Mouse (Mus musculus): ENCODE results near the gene Cfap97d2. TPM values are rescaled to one million over a fixed set of nuclear protein-coding genes. Genes with fewer than 3 reads are reported as not detected.

Cfap97d2 gene
- polyA plus RNA-seq, 1 experiment from 2014 or later: 1.0 TPM

DNA sequence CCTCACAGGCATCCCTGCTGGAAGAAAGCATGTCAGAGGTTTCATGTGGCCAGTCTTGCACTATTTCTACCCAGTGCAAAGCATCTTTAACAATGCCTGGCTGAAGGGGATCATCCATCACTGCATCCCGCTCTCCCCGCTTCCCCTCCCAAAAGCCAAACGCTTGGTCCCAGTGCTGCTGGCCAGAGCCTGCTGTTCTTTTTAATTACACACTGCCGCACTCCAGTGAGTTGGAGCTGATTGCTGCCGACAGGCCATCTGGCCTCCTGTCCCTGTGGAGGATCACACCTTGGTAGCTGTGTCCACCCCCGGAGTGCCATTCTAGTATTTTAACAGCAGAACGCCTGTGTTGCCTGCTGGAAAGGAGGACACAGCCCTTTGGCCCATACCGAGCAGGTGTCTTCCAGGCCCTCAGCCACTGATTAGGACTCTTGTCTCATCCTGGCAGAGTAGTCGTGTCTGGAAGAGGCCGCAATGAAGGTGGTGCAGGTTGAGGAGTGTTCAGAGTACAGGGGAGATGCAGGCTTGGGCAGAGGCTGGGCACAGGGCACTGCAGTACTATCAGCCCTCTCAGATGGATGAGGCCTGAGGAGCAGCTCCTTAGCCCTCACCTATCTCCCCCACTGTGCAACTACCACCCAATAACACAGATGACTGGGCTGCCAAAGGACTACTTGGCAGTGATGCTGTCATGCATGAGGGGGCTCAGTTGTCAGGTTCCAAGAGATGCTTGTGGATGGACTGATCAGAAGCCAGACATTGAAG lies 13.2 kb upstream of the Cfap97d2 start:
- Histone ChIP-seq H3K36me3 (ENCODE audit: control insufficient read depth, insufficient read depth, low read length) (no peaks in the 10 kb centered on the region), H3K4me2 (replicated peaks; ENCODE audit: low read depth, low read length) (no peak overlapping the region), H3K9ac (ENCODE audit: low read depth, low read length) (no peak overlapping the region), H3K27ac (ENCODE audit: low read depth, low read length) (peak overlapping the region; percentile 69), H3K4me3 (ENCODE audit: low read depth, low read length) (no peak overlapping the region), H3K9me3 (ENCODE audit: control insufficient read depth, low read length) (no peaks in the 10 kb centered on the region; the same call in 1 of the 2 replicates), H3K27me3 (ENCODE audit: control insufficient read depth, insufficient read depth, low read length) (no peaks in the 10 kb centered on the region), H3K4me1 (replicated peaks; ENCODE audit: control insufficient read depth, insufficient read depth, low read length) (no peaks in the 10 kb centered on the region)
- WGBS: 42% methylated on average over 10 of the region's 10 CpGs
- ATAC-seq (ENCODE audit: low FRiP score): peak; percentile 75
- DNase-seq (ENCODE audit: low spot score): peak; percentile 39

DNA sequence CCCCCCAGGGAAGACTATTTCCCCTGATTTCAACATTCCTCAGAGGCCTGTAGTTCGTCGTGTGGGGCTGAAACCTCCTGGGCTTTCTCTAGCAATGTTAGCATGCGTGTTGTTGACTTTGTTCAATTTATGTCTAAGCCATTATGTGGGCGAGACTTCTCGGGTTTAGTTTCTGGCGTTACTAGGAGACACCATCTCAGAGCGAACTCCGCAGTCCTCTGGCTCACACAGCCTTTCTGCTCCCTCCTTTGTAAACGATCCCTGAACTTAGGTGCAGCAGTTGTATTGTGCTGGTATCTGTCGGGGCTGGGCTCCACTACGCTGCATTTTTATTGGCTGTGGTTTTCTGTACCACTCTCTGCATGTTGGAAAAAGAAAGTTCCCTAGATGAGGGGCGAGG lies 11.0 kb upstream of the Cfap97d2 start:
- H3K9me3 ChIP-seq (ENCODE audit: control insufficient read depth, low read length): no peaks in the 10 kb centered on the region
- H3K36me3 ChIP-seq (ENCODE audit: control insufficient read depth, insufficient read depth, low read length): no peaks in the 10 kb centered on the region
- DNase-seq (ENCODE audit: low spot score) (no peak), ATAC-seq (ENCODE audit: low FRiP score) (no peak)
- H3K27ac ChIP-seq (ENCODE audit: low read depth, low read length): no peak overlapping the region
- H3K9ac ChIP-seq (ENCODE audit: low read depth, low read length): no peak overlapping the region
- no peaks in the 10 kb centered on the region for H3K27me3 ChIP-seq (ENCODE audit: control insufficient read depth, insufficient read depth, low read length)
- WGBS: 67% methylated on average over 12 of the region's 12 CpGs
- H3K4me2 ChIP-seq (replicated peaks; ENCODE audit: low read depth, low read length): no peak overlapping the region
- H3K4me3 ChIP-seq (ENCODE audit: low read depth, low read length): no peak overlapping the region
- H3K4me1 ChIP-seq (replicated peaks; ENCODE audit: control insufficient read depth, insufficient read depth, low read length): no peaks in the 10 kb centered on the region

DNA sequence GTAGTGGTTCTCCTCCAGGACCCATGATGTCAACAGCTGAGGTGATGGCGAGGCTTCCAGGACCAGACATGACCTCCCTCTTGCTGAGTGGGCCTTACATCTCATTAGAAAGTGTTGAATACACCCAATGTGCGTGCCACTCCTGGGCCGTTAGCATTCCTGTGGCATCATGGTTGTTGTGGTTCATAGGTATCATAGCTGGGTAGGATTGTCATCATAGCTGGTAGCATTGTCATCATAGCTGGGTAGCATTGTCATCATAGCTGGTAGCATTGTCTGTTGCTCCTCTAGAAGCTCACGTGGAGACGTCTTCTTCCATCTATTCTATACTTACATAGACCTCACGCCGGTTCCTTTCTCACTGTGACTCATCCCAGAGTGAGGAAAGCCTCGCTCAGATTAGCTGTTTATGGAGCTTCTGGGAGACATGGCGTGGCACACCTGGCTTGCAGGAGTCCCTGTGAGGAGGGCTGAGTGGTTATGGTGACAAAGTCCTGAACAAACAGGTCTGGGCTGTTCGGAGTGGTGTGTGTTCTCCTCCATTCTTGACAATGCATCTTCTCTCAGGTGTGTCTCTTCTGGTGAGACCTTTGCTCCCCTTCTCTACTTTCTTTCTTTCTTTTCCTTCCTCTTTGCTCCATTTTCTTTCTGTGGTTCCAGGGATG lies 10.4 kb upstream of the Cfap97d2 start:
- no peak overlapping the region for H3K27ac ChIP-seq (ENCODE audit: low read depth, low read length)
- 88% methylated on average over 10 of the region's 10 CpGs for WGBS
- no peak for DNase-seq (ENCODE audit: low spot score)
- H3K9me3 ChIP-seq (ENCODE audit: control insufficient read depth, low read length): no peaks in the 10 kb centered on the region
- no peak for ATAC-seq (ENCODE audit: low FRiP score)
- no peaks in the 10 kb centered on the region for H3K36me3 ChIP-seq (ENCODE audit: control insufficient read depth, insufficient read depth, low read length)
- H3K4me2 ChIP-seq (replicated peaks; ENCODE audit: low read depth, low read length): no peak overlapping the region
- no peak overlapping the region for H3K9ac ChIP-seq (ENCODE audit: low read depth, low read length)
- no peak overlapping the region for H3K4me3 ChIP-seq (ENCODE audit: low read depth, low read length)
- no peaks in the 10 kb centered on the region for H3K4me1 ChIP-seq (replicated peaks; ENCODE audit: control insufficient read depth, insufficient read depth, low read length)
- no peaks in the 10 kb centered on the region for H3K27me3 ChIP-seq (ENCODE audit: control insufficient read depth, insufficient read depth, low read length)

DNA sequence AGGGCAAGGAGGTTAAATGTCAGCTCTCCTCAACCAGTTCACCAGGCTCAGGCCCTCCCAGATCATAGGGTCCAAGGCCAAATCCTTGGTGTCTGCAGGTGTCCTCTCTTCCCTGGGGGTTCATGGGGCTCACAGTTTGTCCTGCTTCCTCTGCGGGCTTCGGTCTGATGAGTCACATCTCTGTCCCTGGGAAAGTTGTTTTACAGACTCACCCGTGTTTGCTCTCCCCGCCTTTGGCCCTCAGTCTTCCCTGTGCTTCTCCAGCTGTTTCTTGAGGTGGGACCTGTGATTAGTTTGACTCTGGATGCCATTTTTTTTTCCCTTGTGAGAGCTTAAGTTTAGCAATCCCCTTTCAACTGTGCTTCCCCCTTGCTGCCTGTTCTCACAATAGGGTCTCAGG lies 9.5 kb upstream of the Cfap97d2 start:
- no peak for DNase-seq (ENCODE audit: low spot score)
- H3K27me3 ChIP-seq (ENCODE audit: control insufficient read depth, insufficient read depth, low read length): no peaks in the 10 kb centered on the region
- no peak for ATAC-seq (ENCODE audit: low FRiP score)
- H3K27ac ChIP-seq (ENCODE audit: low read depth, low read length): no peak overlapping the region
- H3K36me3 ChIP-seq (ENCODE audit: control insufficient read depth, insufficient read depth, low read length): no peaks in the 10 kb centered on the region
- no peaks in the 10 kb centered on the region for H3K9me3 ChIP-seq (ENCODE audit: control insufficient read depth, low read length)
- 82% methylated on average over 4 of the region's 4 CpGs for WGBS
- H3K4me2 ChIP-seq (replicated peaks; ENCODE audit: low read depth, low read length): no peak overlapping the region
- no peaks in the 10 kb centered on the region for H3K4me1 ChIP-seq (replicated peaks; ENCODE audit: control insufficient read depth, insufficient read depth, low read length)
- no peak overlapping the region for H3K4me3 ChIP-seq (ENCODE audit: low read depth, low read length)
- no peak overlapping the region for H3K9ac ChIP-seq (ENCODE audit: low read depth, low read length)

DNA sequence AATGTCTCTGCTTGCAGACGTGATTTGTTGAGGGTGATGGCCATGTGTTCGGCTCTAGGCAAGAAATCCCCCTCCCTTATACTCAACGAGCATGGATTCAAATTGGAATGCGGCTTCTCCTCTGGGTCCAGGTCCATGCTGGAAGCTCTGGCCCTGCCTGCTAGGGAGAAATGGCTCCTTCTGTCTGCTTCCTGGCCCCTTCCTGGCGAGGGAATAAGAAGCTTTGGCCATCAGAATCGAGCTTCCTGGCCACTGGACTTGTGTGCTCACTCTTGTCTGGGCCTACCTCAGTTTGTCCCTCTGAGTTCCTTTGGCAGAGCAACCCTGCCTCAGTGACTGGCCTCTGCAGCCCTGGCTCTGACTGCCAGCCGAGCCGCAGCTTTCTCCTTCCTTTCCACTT lies 8.5 kb upstream of the Cfap97d2 start:
- H3K9me3 ChIP-seq (ENCODE audit: control insufficient read depth, low read length): no peaks in the 10 kb centered on the region
- DNase-seq (ENCODE audit: low spot score) (no peak), ATAC-seq (ENCODE audit: low FRiP score) (no peak)
- H3K9ac ChIP-seq (ENCODE audit: low read depth, low read length): no peak overlapping the region
- 77% methylated on average over 8 of the region's 8 CpGs for WGBS
- H3K4me2 ChIP-seq (replicated peaks; ENCODE audit: low read depth, low read length): no peak overlapping the region
- no peaks in the 10 kb centered on the region for H3K27me3 ChIP-seq (ENCODE audit: control insufficient read depth, insufficient read depth, low read length)
- no peak overlapping the region for H3K27ac ChIP-seq (ENCODE audit: low read depth, low read length)
- H3K36me3 ChIP-seq (ENCODE audit: control insufficient read depth, insufficient read depth, low read length): no peaks in the 10 kb centered on the region
- no peak overlapping the region for H3K4me3 ChIP-seq (ENCODE audit: low read depth, low read length)
- no peaks in the 10 kb centered on the region for H3K4me1 ChIP-seq (replicated peaks; ENCODE audit: control insufficient read depth, insufficient read depth, low read length)

DNA sequence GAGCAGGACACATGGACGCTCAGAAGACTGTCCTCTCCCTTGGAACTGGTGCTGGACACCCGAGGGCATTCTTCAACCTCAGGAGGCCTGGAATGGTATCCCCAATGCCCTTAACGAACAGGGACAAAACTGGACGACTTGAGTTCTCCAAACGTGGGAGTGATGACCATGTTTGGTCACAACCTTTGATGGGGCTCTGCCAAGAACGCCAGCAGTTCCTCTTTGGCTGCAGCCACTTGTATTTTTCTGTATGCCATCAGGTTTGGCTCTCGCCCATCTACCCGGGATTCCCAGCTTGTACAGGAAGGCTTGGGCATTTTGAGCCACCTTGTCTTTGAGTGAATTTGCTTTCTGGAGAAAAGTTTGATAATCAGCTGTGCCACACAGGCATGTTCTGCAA lies 8.0 kb upstream of the Cfap97d2 start:
- H3K4me3 ChIP-seq (ENCODE audit: low read depth, low read length): no peak overlapping the region
- H3K36me3 ChIP-seq (ENCODE audit: control insufficient read depth, insufficient read depth, low read length): no peaks in the 10 kb centered on the region
- H3K4me1 ChIP-seq (replicated peaks; ENCODE audit: control insufficient read depth, insufficient read depth, low read length): no peaks in the 10 kb centered on the region
- no peak overlapping the region for H3K9ac ChIP-seq (ENCODE audit: low read depth, low read length)
- DNase-seq (ENCODE audit: low spot score): no peak
- no peak overlapping the region for H3K27ac ChIP-seq (ENCODE audit: low read depth, low read length)
- no peak for ATAC-seq (ENCODE audit: low FRiP score)
- WGBS: 85% methylated on average over 8 of the region's 8 CpGs
- H3K9me3 ChIP-seq (ENCODE audit: control insufficient read depth, low read length): no peaks in the 10 kb centered on the region
- H3K4me2 ChIP-seq (replicated peaks; ENCODE audit: low read depth, low read length): no peak overlapping the region
- H3K27me3 ChIP-seq (ENCODE audit: control insufficient read depth, insufficient read depth, low read length): no peaks in the 10 kb centered on the region

DNA sequence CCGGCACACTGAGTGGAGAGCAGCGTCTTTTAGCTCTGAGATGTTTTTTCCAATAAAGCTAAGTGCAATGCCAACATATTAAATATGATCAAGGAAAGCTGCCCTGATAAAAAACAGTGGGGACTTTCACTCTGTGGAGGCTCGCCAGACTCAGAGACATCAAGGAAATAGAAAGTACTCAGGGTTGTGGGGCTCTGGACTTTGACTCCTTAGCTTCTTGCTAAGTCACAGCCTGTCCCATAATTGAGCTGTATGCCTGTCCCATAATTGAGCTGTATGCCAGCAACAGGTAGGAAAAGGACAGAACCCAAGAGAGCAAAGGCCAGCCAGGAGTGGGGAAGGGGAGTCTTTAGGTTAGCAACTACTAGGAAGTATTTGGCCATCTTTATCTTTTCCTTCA lies 7.4 kb upstream of the Cfap97d2 start:
- Histone ChIP-seq H3K36me3 (ENCODE audit: control insufficient read depth, insufficient read depth, low read length) (no peaks in the 10 kb centered on the region), H3K4me3 (ENCODE audit: low read depth, low read length) (no peak overlapping the region), H3K27me3 (ENCODE audit: control insufficient read depth, insufficient read depth, low read length) (no peaks in the 10 kb centered on the region), H3K9me3 (ENCODE audit: control insufficient read depth, low read length) (no peaks in the 10 kb centered on the region), H3K4me2 (replicated peaks; ENCODE audit: low read depth, low read length) (no peak overlapping the region), H3K4me1 (replicated peaks; ENCODE audit: control insufficient read depth, insufficient read depth, low read length) (no peaks in the 10 kb centered on the region), H3K9ac (ENCODE audit: low read depth, low read length) (no peak overlapping the region), H3K27ac (ENCODE audit: low read depth, low read length) (no peak overlapping the region)
- 90% methylated on average over 3 of the region's 3 CpGs for WGBS
- no peak for ATAC-seq (ENCODE audit: low FRiP score)
- DNase-seq (ENCODE audit: low spot score): no peak

DNA sequence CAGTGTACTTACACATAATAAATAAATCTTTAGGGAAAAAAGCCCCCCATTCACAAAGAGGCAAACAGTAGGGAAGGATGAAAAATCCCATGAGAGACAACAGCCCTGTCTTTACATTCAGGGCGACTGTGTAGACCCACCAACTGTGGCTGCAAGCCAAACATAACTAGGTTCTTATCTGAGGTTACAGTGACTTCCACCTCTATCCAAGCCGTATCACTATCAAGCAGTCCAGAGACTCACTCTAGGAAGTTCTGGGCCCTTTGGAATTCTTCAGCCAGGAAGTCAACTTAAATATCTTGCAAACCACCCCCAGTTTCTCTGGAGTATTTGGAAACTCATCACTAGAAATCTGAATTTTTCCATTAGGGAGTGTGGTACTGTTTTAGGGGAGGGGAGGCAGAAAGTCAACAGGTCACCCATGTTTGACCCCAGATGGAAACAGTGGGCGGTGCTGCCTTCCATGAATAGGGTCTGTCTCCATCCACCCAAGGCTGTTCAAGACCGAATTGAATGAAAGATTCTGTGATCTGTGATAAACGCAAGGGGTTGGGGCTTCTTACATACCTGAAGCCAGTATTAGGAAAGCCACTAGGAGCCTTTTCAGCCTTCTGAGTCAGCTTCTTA lies 6.3 kb upstream of the Cfap97d2 start:
- Histone ChIP-seq H3K9ac (ENCODE audit: low read depth, low read length) (no peak overlapping the region), H3K27ac (ENCODE audit: low read depth, low read length) (no peak overlapping the region), H3K9me3 (ENCODE audit: control insufficient read depth, low read length) (no peaks in the 10 kb centered on the region), H3K4me3 (ENCODE audit: low read depth, low read length) (no peak overlapping the region), H3K27me3 (ENCODE audit: control insufficient read depth, insufficient read depth, low read length) (no peaks in the 10 kb centered on the region), H3K4me1 (replicated peaks; ENCODE audit: control insufficient read depth, insufficient read depth, low read length) (no peaks in the 10 kb centered on the region), H3K4me2 (replicated peaks; ENCODE audit: low read depth, low read length) (no peak overlapping the region), H3K36me3 (ENCODE audit: control insufficient read depth, insufficient read depth, low read length) (no peaks in the 10 kb centered on the region)
- ATAC-seq (ENCODE audit: low FRiP score): no peak
- 78% methylated on average over 5 of the region's 5 CpGs for WGBS
- DNase-seq (ENCODE audit: low spot score): no peak

DNA sequence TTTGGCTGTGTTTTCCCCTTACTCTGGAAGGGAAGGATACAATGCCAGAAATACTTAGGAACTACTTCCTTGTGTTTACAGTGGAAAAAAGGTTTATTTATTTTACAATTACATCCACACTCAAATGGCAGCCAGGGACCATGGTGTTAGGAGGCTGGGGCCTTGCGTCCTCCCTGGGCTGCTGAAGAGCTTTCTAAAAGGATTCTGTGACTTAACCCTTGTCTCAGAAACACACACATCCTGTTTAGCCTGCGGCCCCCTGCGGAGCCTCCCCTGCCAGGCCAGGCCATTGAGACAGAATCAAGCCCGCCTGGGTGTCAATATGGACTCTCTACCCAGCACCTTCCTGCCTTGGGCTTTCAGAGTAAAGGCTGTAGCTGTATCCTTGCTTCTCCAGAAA lies 2.9 kb upstream of the Cfap97d2 start:
- Histone ChIP-seq H3K9me3 (ENCODE audit: control insufficient read depth, low read length) (no peaks in the 10 kb centered on the region), H3K4me1 (replicated peaks; ENCODE audit: control insufficient read depth, insufficient read depth, low read length) (no peaks in the 10 kb centered on the region), H3K27ac (ENCODE audit: low read depth, low read length) (no peak overlapping the region), H3K4me3 (ENCODE audit: low read depth, low read length) (no peak overlapping the region), H3K4me2 (replicated peaks; ENCODE audit: low read depth, low read length) (no peak overlapping the region), H3K27me3 (ENCODE audit: control insufficient read depth, insufficient read depth, low read length) (no peaks in the 10 kb centered on the region), H3K9ac (ENCODE audit: low read depth, low read length) (no peak overlapping the region), H3K36me3 (ENCODE audit: control insufficient read depth, insufficient read depth, low read length) (no peaks in the 10 kb centered on the region)
- no peak for ATAC-seq (ENCODE audit: low FRiP score)
- 62% methylated on average over 4 of the region's 4 CpGs for WGBS
- no peak for DNase-seq (ENCODE audit: low spot score)
